Mouse (Mus musculus) brain, embryonic 14.5 days (tissue): Measurements from ENCODE around the gene Sec1.

Experiments
- CTCF ChIP-seq: fragments of 200-500 bp; IDR thresholded peaks from 2 replicates; pipeline ENCODE4 v1.5.1; 2012; ENCODE audit warnings: inconsistent platforms, mild to moderate bottlenecking, moderate library complexity, borderline replicate concordance; ENCODE audit not compliant: insufficient read depth, insufficient read length; ENCODE audit errors: extremely low read depth
- POLR2A ChIP-seq: fragments of 200-500 bp; IDR thresholded peaks from 2 replicates; pipeline ENCODE4 v1.6.1; 2012; ENCODE audit warnings: mild to moderate bottlenecking, inconsistent platforms, borderline replicate concordance; ENCODE audit not compliant: poor library complexity, insufficient read depth, insufficient read length, severe bottlenecking; ENCODE audit errors: extremely low read depth

DNA sequence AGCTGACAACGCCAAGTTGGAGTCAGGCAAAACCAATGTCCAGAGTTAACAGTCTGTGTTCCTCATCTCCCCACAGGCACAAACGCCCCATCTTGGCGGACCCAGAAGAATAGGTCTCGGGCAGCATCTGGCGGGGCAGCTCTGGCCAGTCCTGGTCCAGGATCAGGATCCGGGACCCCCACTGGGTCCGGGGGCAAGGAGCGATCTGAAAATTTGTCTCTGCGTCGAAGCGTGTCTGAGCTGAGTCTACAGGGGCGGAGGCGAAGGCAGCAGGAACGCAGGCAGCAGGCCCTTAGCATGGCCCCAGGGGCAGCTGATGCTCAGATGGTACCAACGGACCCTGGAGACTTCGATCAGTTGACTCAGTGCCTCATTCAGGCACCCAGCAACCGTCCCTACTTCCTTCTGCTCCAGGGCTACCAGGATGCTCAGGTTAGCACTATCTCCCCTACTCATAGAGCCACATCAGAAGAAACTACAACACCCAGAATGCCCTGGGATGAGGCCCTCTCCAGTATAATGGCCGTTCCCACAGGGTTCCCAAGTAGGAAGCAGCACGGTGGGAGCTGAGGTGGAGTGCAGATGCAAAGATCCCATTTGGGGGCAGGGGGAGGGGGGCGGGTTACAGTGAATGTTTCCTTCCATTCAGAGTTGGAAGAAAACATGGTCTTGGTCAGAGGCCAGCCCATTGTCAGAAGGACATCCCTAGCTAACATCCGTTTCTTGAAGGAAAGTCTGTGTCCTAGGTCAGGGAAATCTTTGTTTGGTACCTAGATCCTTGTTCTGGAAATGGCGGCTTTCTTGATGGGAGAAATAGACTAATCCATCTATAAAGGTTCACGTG is 63.9 kb downstream of the Sec1 start:
- TF ChIP-seq CTCF (no peak), POLR2A (no peak)
